Mouse (Mus musculus): ENCODE data around the gene Megf11. TPM values are rescaled to one million over a fixed set of nuclear protein-coding genes. Genes with fewer than 3 reads are reported as not detected.

Megf11 gene
- polyA plus RNA-seq, 1 experiment from 2014 or later, result 0.65 TPM

DNA sequence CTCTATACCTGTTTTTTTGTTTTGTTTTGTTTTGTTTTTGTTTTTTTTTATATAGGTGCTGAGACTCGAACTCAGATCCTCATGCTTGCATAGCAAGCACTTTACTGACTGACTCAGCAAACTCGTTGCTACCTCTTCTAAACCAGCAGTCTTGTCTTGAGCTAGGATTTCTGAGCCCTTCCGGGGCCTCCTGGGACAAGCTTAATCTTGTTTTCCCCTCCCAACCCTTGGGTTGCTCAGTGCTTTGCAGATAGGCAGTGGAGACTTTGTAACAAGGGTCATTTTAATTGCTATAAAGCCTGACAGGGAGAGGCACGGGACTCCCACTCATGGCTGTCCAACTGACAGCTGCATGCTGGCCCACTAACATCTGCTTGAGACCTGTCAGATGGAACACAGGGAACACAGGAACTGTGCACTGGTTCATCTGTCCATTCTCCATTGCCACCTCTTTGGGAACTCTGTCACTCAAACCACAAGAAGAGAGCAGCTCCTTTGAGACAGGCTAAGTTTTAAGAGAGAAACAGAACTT is 147.4 kb downstream of the Megf11 start:
- no peak overlapping the region for H3K27ac ChIP-seq (replicated peaks; ENCODE audit: low read depth, low read length)
- no peaks in the 10 kb centered on the region for H3K36me3 ChIP-seq (replicated peaks; ENCODE audit: control insufficient read depth, insufficient read depth, low read depth, low read length)
- DNase-seq (ENCODE audit: low spot score) (no peak), ATAC-seq (replicated peaks; ENCODE audit: insufficient number of reproducible peaks, low FRiP score, low TSS enrichment, low read depth) (0 out of 2 replicates have a peak, but pooled peaks have one; percentile 48)
- 62% methylated on average over 4 of the region's 4 CpGs for WGBS
- H3K4me2 ChIP-seq (ENCODE audit: low read depth, low read length), result no peak overlapping the region
- no peaks in the 10 kb centered on the region; the same call in 1 of the 2 replicates for H3K4me1 ChIP-seq (ENCODE audit: control insufficient read depth, insufficient read depth, low read length)
- no peaks in the 10 kb centered on the region for H3K9me3 ChIP-seq (replicated peaks; ENCODE audit: control insufficient read depth, low read length)
- no peak overlapping the region for H3K9ac ChIP-seq (replicated peaks; ENCODE audit: low read length)
- no peak overlapping the region for H3K4me3 ChIP-seq (ENCODE audit: low read depth, low read length)
- H3K27me3 ChIP-seq (ENCODE audit: control insufficient read depth, insufficient read depth, low read length), result no peaks in the 10 kb centered on the region

DNA sequence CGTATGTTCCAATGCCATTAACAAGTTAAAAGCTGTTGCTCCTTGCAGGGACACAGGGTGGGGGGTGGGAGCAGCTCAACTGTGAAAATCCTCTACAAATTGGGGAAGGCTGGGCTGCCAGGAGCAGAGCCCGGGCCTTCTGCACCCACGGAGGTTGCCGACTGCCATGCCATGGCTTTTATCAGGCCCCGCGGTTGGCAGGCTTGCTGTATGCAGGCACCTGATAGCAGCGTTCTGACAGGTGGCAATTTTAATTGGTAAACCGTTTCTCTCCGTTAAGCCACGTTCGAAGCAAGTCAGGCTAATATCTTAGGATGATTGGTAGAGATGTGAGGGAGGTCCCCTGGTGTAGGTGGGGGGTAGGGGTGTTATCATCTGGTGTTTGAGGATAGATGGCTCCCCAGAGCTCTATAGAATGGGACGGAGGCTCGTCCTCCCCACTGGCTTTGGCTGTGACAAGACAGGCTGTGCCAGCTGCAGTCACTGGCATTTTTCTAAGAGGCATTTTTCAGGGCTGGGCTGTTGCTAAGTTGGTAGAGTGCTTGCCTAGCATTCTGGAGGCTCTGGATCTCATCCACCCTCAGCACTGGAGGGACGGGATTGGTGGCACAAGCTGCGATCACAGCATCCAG is 148.2 kb downstream of the Megf11 start:
- no peak overlapping the region for H3K4me2 ChIP-seq (ENCODE audit: low read depth, low read length)

DNA sequence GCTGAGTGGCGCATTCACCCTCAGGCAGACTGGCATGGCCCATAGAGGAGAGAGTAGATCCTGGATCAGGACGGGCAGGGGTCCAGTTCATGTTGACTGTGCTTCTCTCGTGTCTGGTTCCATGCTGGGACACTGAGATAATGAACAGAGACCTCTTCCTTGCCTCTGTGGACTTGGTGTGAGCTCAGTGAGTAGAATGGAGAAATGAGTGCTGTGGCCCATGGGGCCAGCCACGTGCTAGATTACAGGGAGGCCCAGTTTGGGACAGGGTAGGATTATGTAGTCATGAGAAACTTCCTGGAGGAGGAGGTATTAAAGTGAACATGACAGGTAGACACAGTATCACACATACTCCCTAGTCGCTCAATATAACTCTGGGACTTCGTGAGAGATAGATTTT is 148.9 kb downstream of the Megf11 start:
- H3K36me3 ChIP-seq (replicated peaks; ENCODE audit: control insufficient read depth, insufficient read depth, low read depth, low read length), result no peaks in the 10 kb centered on the region
- no peaks in the 10 kb centered on the region for H3K27me3 ChIP-seq (ENCODE audit: control insufficient read depth, insufficient read depth, low read length)
- no peaks in the 10 kb centered on the region; the same call in 1 of the 2 replicates for H3K4me1 ChIP-seq (ENCODE audit: control insufficient read depth, insufficient read depth, low read length)
- no peaks in the 10 kb centered on the region for H3K9me3 ChIP-seq (replicated peaks; ENCODE audit: control insufficient read depth, low read length)
- no peak overlapping the region for H3K27ac ChIP-seq (replicated peaks; ENCODE audit: low read depth, low read length)
- no peak for DNase-seq (ENCODE audit: low spot score)
- no peak overlapping the region for H3K9ac ChIP-seq (replicated peaks; ENCODE audit: low read length)
- H3K4me2 ChIP-seq (ENCODE audit: low read depth, low read length), result no peak overlapping the region
- H3K4me3 ChIP-seq (ENCODE audit: low read depth, low read length), result no peak overlapping the region
- WGBS, result 75% methylated on average over 6 of the region's 6 CpGs
- no peak for ATAC-seq (replicated peaks; ENCODE audit: insufficient number of reproducible peaks, low FRiP score, low TSS enrichment, low read depth)

More for the DNA sequence above, 148.2 kb downstream of the Megf11 start:
- DNase-seq (ENCODE audit: low spot score) (no peak), ATAC-seq (replicated peaks; ENCODE audit: insufficient number of reproducible peaks, low FRiP score, low TSS enrichment, low read depth) (no peak)
- Histone ChIP-seq H3K36me3 (replicated peaks; ENCODE audit: control insufficient read depth, insufficient read depth, low read depth, low read length) (no peaks in the 10 kb centered on the region), H3K9me3 (replicated peaks; ENCODE audit: control insufficient read depth, low read length) (no peaks in the 10 kb centered on the region), H3K27me3 (ENCODE audit: control insufficient read depth, insufficient read depth, low read length) (no peaks in the 10 kb centered on the region), H3K9ac (replicated peaks; ENCODE audit: low read length) (no peak overlapping the region), H3K4me1 (ENCODE audit: control insufficient read depth, insufficient read depth, low read length) (no peaks in the 10 kb centered on the region; the same call in 1 of the 2 replicates), H3K4me3 (ENCODE audit: low read depth, low read length) (no peak overlapping the region), H3K27ac (replicated peaks; ENCODE audit: low read depth, low read length) (no peak overlapping the region)
- 44% methylated on average over 15 of the region's 15 CpGs for WGBS

DNA sequence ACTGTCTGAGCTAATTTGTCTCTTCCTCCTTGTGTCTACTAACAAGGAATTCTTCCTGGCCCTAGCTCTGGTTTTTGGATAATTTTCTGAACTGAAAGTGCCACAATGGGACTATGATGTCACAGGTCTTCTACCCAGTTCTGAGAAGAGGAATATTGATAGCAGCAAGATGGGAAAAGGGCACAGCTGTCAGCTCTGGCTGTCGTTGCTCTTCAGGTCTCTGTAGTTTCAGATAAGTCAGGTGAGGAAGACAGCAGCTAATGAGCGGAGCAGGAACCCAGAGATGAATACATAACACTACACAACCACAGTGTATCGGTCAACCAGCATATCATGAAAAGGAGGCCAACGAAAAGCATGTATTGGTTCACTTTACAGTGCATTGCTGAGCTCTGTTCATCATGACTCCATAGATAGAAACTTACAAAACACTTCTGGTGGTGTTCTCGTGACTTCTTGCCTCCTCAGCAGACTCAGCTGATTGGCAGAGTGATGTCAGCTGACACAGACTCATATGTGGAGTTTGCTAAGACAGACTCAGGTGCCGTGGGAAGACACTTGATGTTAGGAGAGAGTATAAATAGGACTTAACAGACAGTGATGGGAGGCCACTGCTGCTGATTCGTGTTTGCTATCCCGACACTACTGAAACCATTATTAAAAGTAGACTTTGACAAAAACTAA is 149.6 kb downstream of the Megf11 start:
- Histone ChIP-seq H3K27ac (replicated peaks; ENCODE audit: low read depth, low read length) (no peak overlapping the region), H3K4me3 (ENCODE audit: low read depth, low read length) (no peak overlapping the region), H3K36me3 (replicated peaks; ENCODE audit: control insufficient read depth, insufficient read depth, low read depth, low read length) (no peaks in the 10 kb centered on the region), H3K9ac (replicated peaks; ENCODE audit: low read length) (no peak overlapping the region), H3K27me3 (ENCODE audit: control insufficient read depth, insufficient read depth, low read length) (no peaks in the 10 kb centered on the region), H3K9me3 (replicated peaks; ENCODE audit: control insufficient read depth, low read length) (no peaks in the 10 kb centered on the region), H3K4me2 (ENCODE audit: low read depth, low read length) (no peak overlapping the region), H3K4me1 (ENCODE audit: control insufficient read depth, insufficient read depth, low read length) (no peaks in the 10 kb centered on the region; the same call in 1 of the 2 replicates)
- no peak for ATAC-seq (replicated peaks; ENCODE audit: insufficient number of reproducible peaks, low FRiP score, low TSS enrichment, low read depth)
- DNase-seq (ENCODE audit: low spot score), result no peak
- WGBS, result 87% methylated on average over 8 of the region's 8 CpGs

DNA sequence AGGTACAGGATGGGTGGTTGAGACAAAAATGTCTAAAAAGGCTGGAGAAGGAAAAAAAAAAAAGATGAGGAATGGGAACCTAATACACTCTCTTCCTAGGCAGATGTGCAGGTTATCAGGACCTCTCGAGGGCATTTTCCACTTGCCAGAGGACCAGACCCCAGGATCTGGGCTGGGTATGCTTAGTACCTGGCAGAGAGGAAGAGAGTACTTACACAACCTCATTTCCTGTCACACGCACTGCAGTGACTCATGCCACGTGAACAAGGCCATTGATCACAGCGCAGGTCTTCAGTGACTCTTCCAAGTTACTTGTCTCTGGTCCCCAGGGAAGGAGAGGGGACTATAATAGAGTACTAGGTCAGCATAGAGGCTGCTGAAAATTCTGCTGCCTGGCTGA is 152.4 kb downstream of the Megf11 start:
- H3K4me3 ChIP-seq (ENCODE audit: low read depth, low read length), result no peak overlapping the region
- H3K4me2 ChIP-seq (ENCODE audit: low read depth, low read length), result no peak overlapping the region
- H3K27ac ChIP-seq (replicated peaks; ENCODE audit: low read depth, low read length), result no peak overlapping the region
- no peak for ATAC-seq (replicated peaks; ENCODE audit: insufficient number of reproducible peaks, low FRiP score, low TSS enrichment, low read depth)
- H3K9me3 ChIP-seq (replicated peaks; ENCODE audit: control insufficient read depth, low read length), result no peaks in the 10 kb centered on the region
- no peak for DNase-seq (ENCODE audit: low spot score)
- whole genome bisulfite sequencing, result 63% methylated on average over 4 of the region's 4 CpGs
- no peak overlapping the region for H3K9ac ChIP-seq (replicated peaks; ENCODE audit: low read length)
- no peaks in the 10 kb centered on the region; the same call in 1 of the 2 replicates for H3K27me3 ChIP-seq (ENCODE audit: control insufficient read depth, insufficient read depth, low read length)
- no peaks in the 10 kb centered on the region for H3K36me3 ChIP-seq (replicated peaks; ENCODE audit: control insufficient read depth, insufficient read depth, low read depth, low read length)
- H3K4me1 ChIP-seq (ENCODE audit: control insufficient read depth, insufficient read depth, low read length), result no peaks in the 10 kb centered on the region; the same call in none of the 2 replicates

DNA sequence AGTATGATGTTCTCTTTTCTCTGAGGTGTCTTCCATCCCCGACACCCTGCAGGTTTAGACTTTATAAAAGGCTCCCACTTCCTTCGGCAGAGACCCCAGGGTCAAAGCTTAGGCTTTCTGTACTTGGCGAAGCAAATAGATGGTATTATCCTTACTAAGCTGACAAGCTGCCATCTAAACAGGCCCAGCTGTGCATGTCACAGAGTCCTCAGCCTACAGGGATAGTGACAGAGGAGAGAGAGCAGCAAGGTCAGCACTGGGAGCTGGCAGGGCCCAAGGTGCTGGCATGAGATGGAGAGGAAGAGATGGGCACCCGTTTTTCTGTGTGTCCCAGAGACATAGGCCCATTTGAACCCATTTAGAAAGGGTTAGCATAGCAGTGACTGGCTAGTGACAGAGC is 156.8 kb downstream of the Megf11 start:
- ATAC-seq (replicated peaks; ENCODE audit: insufficient number of reproducible peaks, low FRiP score, low TSS enrichment, low read depth), result no peak
- Histone ChIP-seq H3K36me3 (replicated peaks; ENCODE audit: control insufficient read depth, insufficient read depth, low read depth, low read length) (no peaks in the 10 kb centered on the region), H3K9ac (replicated peaks; ENCODE audit: low read length) (no peak overlapping the region), H3K4me1 (ENCODE audit: control insufficient read depth, insufficient read depth, low read length) (no peaks in the 10 kb centered on the region; the same call in 1 of the 2 replicates), H3K27ac (replicated peaks; ENCODE audit: low read depth, low read length) (no peak overlapping the region), H3K27me3 (ENCODE audit: control insufficient read depth, insufficient read depth, low read length) (no peaks in the 10 kb centered on the region; the same call in 1 of the 2 replicates), H3K4me2 (ENCODE audit: low read depth, low read length) (no peak overlapping the region), H3K4me3 (ENCODE audit: low read depth, low read length) (no peak overlapping the region), H3K9me3 (replicated peaks; ENCODE audit: control insufficient read depth, low read length) (no peaks in the 10 kb centered on the region)
- 71% methylated on average over 4 of the region's 4 CpGs for WGBS
- DNase-seq (ENCODE audit: low spot score), result no peak

DNA sequence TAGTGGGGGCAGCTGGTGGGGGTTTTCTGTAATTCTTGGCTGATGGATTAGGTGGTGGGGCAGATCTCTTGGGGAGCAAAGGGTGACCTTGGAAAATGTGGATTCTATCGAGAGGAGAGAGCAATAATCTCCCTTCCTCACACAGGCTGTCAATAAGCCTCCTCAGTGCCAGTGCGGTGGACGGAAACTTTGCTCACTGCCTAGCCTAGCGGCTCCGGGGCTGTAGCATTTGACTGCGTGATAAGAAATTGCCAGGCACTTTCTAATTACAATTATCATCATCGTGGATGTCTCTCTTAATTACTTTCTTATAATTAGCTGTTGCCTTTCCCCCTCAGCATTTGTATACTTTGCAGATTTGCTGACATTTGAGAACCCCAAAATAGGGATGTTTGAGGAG is 157.7 kb downstream of the Megf11 start:
- Histone ChIP-seq H3K27ac (replicated peaks; ENCODE audit: low read depth, low read length) (no peak overlapping the region), H3K27me3 (ENCODE audit: control insufficient read depth, insufficient read depth, low read length) (no peaks in the 10 kb centered on the region; the same call in 1 of the 2 replicates), H3K4me2 (ENCODE audit: low read depth, low read length) (no peak overlapping the region), H3K4me3 (ENCODE audit: low read depth, low read length) (no peak overlapping the region), H3K36me3 (replicated peaks; ENCODE audit: control insufficient read depth, insufficient read depth, low read depth, low read length) (no peaks in the 10 kb centered on the region), H3K9ac (replicated peaks; ENCODE audit: low read length) (no peak overlapping the region), H3K9me3 (replicated peaks; ENCODE audit: control insufficient read depth, low read length) (no peaks in the 10 kb centered on the region), H3K4me1 (ENCODE audit: control insufficient read depth, insufficient read depth, low read length) (no peaks in the 10 kb centered on the region; the same call in 1 of the 2 replicates)
- 41% methylated on average over 7 of the region's 7 CpGs for WGBS
- no peak for DNase-seq (ENCODE audit: low spot score)
- ATAC-seq (replicated peaks; ENCODE audit: insufficient number of reproducible peaks, low FRiP score, low TSS enrichment, low read depth), result no peak
